Mouse (Mus musculus) lung, embryonic 15.5 days (tissue): ENCODE measurements around the gene Olfr875. TPM values are rescaled to one million over a fixed set of nuclear protein-coding genes. Genes with fewer than 3 reads are reported as not detected.
A peak's percentile ranks its signal among the peaks of the same experiment; 100 is the strongest.
"Not testable (repeated sequence)": the region's sequence is repeated elsewhere in the genome, so short reads cannot be mapped to it uniquely, and the experiment has no call there.

ENCODE experiments used
- ATAC-seq: fragments of 200-750 bp; cut with Nextera tagmentation; 2 replicates; pipeline ENCODE4 v1.8.0; 2017; ENCODE audit warnings: moderate number of reproducible peaks, borderline replicate concordance; ENCODE audit not compliant: low FRiP score, low TSS enrichment; ENCODE audit errors: extremely low read depth
- H3K27ac ChIP-seq: fragments of 300-500 bp; sonication (generic); 2 replicates; pipeline ENCODE4 v1.5.1; 2015; ENCODE audit warnings: moderate library complexity, mild to moderate bottlenecking, inconsistent platforms
- H3K27me3 ChIP-seq: fragments of 300-500 bp; sonication (generic); 2 replicates; pipeline ENCODE4 v1.6.1; 2015; ENCODE audit warnings: inconsistent platforms
- H3K36me3 ChIP-seq: fragments of 300-500 bp; sonication (generic); 2 replicates; pipeline ENCODE4 v1.6.1; 2015; ENCODE audit warnings: inconsistent platforms
- H3K4me1 ChIP-seq: fragments of 300-500 bp; sonication (generic); 2 replicates; pipeline ENCODE4 v1.6.1; 2015; ENCODE audit warnings: inconsistent platforms
- H3K4me2 ChIP-seq: fragments of 300-500 bp; sonication (generic); 2 replicates; pipeline ENCODE4 v1.6.1; 2015; ENCODE audit warnings: inconsistent platforms, mild to moderate bottlenecking, moderate library complexity
- H3K4me3 ChIP-seq: fragments of 300-500 bp; sonication (generic); 2 replicates; pipeline ENCODE4 v1.5.1; 2015; ENCODE audit warnings: mild to moderate bottlenecking, inconsistent platforms
- H3K9ac ChIP-seq: fragments of 300-500 bp; sonication (generic); 2 replicates; pipeline ENCODE4 v1.6.1; 2015; ENCODE audit warnings: inconsistent platforms
- H3K9me3 ChIP-seq: fragments of 300-500 bp; sonication (generic); 2 replicates; pipeline ENCODE4 v1.6.1; 2016; ENCODE audit warnings: inconsistent platforms
- WGBS: fragments of 180-500 bp; shearing (Covaris S2); methylation state at CpG from one replicate; pipeline ENCODE4 v1.1.7; 2015; 5-methylcytosine and 5-hydroxymethylcytosine counted together
- polyA plus RNA-seq: library from polyadenylated mRNA; unstranded; fragments of >200 nt; fragmentation: Nextera tagmentation; extraction: Ambion mirVana; gene quantifications from 2 replicates; pipeline ENCODE4 v1.2.1, GENCODE M21; 2015

Olfr875 gene
- not detected in 2 replicates for polyA plus RNA-seq

DNA sequence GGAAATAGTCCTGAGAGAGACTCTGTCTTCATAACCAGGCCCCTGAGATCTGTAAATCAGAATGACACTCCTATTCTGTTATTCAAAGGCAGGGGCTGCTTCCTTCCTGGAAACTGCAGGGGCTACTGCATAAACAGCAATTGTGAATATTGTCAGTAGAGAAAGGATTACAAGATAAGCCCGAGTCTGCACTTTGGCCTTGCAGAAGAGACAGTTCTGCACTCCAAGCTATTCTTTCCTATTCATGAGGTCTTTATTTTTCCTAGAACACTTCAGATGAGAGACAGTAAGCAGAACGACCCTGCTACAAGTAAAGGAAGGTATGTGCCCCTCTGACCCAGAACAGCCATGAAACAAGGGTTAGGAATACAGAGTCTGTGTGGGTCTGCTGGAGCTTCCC, at the start of gene Olfr875:
Gene Olfr875 (plus strand): TSS at position 99 of the 400 bp plus-strand sequence.
- no peak for ATAC-seq
- no peaks in the 10 kb centered on the region for H3K27me3 ChIP-seq
- 29% methylated on average over 2 of the region's 2 CpGs for WGBS
- no peak within 1 kb of the TSS for H3K4me2 ChIP-seq
- no peak within 1 kb of the TSS for H3K4me3 ChIP-seq
- no peak within 1 kb of the TSS for H3K9ac ChIP-seq
- H3K4me1 ChIP-seq = no peaks in the 10 kb centered on the region
- H3K27ac ChIP-seq = no peak within 1 kb of the TSS
- H3K36me3 ChIP-seq = no peaks in the 10 kb centered on the region
- no peaks in the 10 kb centered on the region for H3K9me3 ChIP-seq

DNA sequence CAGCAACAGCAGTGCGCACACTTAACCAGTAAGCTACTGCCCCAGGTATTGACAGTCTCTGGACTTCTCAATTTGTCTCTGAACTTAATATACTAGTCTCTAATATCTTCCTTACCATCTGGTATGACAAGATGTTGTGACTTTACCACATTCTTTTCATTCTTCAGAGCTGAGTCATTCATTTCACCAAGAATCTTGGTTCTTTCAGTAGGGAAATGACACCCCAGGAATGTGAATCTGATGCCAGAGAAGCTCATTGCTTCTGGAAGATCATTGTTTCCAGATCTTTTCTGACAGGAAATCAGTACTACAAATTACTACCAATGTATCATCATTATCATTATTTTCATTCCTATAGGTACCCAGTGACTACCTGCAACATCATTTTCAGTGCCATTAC, 37.3 kb upstream of the Olfr875 start:
- ATAC-seq = no peak
- H3K4me1 ChIP-seq = no peaks in the 10 kb centered on the region
- no peaks in the 10 kb centered on the region for H3K27me3 ChIP-seq
- H3K9me3 ChIP-seq = no peaks in the 10 kb centered on the region
- no peak overlapping the region for H3K9ac ChIP-seq
- 90% methylated on average over 1 of the region's 1 CpGs for WGBS
- no peaks in the 10 kb centered on the region for H3K36me3 ChIP-seq
- no peak overlapping the region for H3K4me2 ChIP-seq
- H3K27ac ChIP-seq = no peak overlapping the region
- H3K4me3 ChIP-seq = no peak overlapping the region

DNA sequence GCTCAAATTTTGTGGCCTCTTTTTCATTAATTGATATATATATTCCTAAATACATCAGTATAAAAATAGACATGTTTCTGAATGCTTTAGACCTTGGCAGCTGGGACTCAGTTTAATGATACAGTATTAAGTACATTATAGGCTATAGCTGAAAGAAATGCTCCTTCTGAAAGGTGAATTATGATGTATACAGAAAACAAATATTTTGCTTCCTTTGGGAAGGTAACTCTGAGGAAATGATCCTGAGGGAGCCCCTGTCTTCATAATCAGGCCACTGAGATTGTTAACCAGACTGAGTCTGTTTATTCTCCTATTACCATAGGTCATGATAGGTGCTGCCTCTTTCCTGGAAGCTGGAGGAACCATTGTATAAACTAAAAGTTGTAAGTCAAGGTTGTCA, 26.9 kb upstream of the Olfr875 start, which contains the start of gene Olfr874:
Gene Olfr874 (plus strand): TSS at position 301 of the 400 bp plus-strand sequence.
- no peaks in the 10 kb centered on the region for H3K27me3 ChIP-seq
- no peaks in the 10 kb centered on the region for H3K36me3 ChIP-seq
- H3K9ac ChIP-seq = no peak within 1 kb of the TSS
- no peaks in the 10 kb centered on the region for H3K9me3 ChIP-seq
- no peak within 1 kb of the TSS for H3K27ac ChIP-seq
- H3K4me2 ChIP-seq = no peak within 1 kb of the TSS
- no peaks in the 10 kb centered on the region for H3K4me1 ChIP-seq
- no peak for ATAC-seq
- H3K4me3 ChIP-seq = no peak within 1 kb of the TSS

DNA sequence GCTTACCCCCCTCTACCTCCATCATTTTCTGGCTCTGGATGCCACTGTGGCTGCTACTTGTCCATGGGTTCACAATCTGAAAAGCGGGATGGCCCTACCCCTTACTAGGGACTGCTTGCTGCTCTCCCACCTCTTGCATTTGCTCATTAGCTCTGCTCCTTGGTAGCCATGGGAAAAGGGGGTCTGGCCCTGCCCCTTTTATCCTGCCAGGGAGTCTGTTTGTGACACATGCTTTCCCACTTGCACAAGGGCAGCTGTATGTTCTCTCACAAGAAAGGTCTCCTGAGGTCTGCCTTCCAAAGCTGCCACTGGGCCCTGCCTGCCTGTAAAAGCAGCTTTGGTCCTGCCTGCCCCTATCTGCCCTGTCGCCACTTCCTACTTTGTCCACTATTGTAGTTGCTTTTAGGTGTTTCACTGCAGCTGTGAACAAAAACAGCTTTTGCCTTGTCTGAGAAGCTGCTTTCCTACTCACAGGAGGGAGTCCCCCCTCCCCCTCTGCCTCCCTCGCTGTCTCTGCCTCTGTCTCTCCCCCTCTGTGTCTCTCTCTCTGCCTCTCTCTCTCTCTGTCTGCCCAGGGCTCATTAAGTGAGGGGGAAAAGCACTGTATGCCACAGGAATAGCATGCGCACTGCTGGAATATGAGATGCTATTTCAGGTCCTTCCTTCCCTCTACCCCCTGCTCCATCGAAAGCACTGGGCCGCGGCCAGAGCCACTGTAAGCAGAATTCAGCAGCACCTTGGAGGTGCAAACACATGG, 21.2 kb upstream of the Olfr875 start:
- H3K27me3 ChIP-seq = no peaks in the 10 kb centered on the region
- no peaks in the 10 kb centered on the region for H3K36me3 ChIP-seq
- no peak overlapping the region for H3K27ac ChIP-seq
- H3K9ac ChIP-seq = no peak overlapping the region
- no peak overlapping the region for H3K4me2 ChIP-seq
- ATAC-seq = no peak
- H3K4me1 ChIP-seq = no peaks in the 10 kb centered on the region
- H3K4me3 ChIP-seq = no peak overlapping the region
- no peaks in the 10 kb centered on the region for H3K9me3 ChIP-seq
- WGBS = 47% methylated on average over 7 of the region's 7 CpGs

DNA sequence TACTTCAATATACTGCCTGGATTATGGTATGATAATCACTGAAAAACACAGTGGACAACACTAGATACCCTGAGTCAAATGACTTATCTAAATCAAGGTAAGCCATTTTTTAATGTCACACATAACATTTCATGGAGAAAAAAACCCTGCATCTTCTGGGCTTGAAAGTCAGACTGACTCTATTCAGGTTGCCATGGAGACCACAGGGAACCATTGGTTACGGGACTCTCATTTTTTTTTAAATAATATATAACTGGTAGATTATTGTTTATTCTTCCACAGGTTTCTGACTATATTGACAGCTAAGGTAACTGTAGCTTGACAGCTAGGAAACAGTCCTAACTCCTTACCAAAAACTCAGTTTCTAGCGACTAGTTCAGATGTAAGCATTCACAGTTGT, 20.2 kb upstream of the Olfr875 start:
- Histone ChIP-seq H3K36me3 (no peaks in the 10 kb centered on the region), H3K9ac (no peak overlapping the region), H3K4me1 (no peaks in the 10 kb centered on the region), H3K4me2 (no peak overlapping the region), H3K4me3 (no peak overlapping the region), H3K9me3 (no peaks in the 10 kb centered on the region), H3K27me3 (no peaks in the 10 kb centered on the region), H3K27ac (no peak overlapping the region)
- no peak for ATAC-seq
- WGBS = 56% methylated on average over 2 of the region's 2 CpGs

DNA sequence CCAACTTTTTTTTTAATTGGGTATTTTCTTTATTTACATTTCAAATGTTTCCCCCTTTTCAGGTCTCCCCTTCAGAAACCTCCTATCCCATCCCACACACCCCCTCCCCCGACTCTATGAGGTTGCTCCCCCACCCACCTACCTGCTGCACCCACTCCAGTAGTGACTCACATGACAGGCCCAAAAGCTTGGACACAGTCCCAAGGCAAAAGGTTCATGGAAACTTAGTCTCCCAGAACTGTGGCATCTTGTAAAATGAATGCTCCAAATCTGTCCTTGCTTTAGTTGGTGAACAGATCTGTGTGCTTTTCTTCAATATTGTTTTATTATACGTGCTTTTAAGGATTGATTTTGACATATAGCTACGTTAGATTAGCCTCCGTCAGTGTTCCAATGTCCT, 19.7 kb upstream of the Olfr875 start:
- Histone ChIP-seq H3K4me2 (no peak overlapping the region), H3K9ac (no peak overlapping the region), H3K4me1 (no peaks in the 10 kb centered on the region), H3K9me3 (no peaks in the 10 kb centered on the region), H3K36me3 (no peaks in the 10 kb centered on the region), H3K27ac (no peak overlapping the region), H3K4me3 (no peak overlapping the region), H3K27me3 (no peaks in the 10 kb centered on the region)
- ATAC-seq = no peak
- 64% methylated on average over 4 of the region's 4 CpGs for WGBS

DNA sequence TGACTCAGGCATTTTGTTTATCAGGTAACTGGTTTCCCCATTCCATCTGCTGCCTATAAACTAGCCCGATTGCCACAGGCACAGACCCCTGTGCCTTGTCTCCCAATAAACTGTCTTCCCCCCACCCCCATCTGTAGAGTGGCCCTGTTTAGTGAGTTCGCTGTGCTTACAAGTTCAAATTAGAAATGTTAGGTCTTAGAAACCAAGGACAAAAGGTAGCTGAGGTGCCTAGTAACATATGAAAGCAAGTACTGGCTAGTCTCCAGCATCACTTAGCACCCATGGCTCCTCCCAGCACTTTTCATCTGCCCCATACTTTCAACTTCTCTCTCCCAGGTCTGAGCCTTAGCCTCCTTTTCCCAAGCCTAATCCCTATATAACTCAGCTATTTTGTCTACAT, 9.9 kb upstream of the Olfr875 start:
- no peaks in the 10 kb centered on the region for H3K27me3 ChIP-seq
- H3K36me3 ChIP-seq = no peaks in the 10 kb centered on the region
- H3K4me3 ChIP-seq = no peak overlapping the region
- no peak for ATAC-seq
- WGBS = 75% methylated on average over 2 of the region's 2 CpGs
- H3K9me3 ChIP-seq = no peaks in the 10 kb centered on the region
- H3K4me2 ChIP-seq = no peak overlapping the region
- no peak overlapping the region for H3K9ac ChIP-seq
- no peak overlapping the region for H3K27ac ChIP-seq
- H3K4me1 ChIP-seq = no peaks in the 10 kb centered on the region

DNA sequence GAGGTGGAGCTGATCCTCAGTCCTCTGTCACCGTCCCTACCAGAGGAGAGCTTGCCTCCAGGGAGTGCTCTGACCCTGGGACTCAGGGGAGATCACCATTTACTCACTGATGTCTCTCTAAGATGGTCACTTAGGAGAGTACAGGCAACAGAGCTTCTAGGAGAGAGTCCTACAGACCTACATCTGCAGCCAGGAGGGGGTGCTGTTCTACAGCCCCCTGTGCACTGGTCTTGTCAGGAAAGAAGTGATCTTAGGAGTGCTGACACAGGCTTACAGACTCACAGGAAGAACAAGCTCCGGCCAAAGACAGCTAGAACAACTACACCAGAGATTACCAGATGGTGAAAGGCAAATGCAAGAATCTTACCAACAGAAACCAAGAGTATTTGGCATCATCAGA, 9.1 kb upstream of the Olfr875 start:
- no peaks in the 10 kb centered on the region for H3K4me1 ChIP-seq
- WGBS = 45% methylated on average over 2 of the region's 2 CpGs
- H3K9me3 ChIP-seq = no peaks in the 10 kb centered on the region
- H3K27ac ChIP-seq = no peak overlapping the region
- H3K36me3 ChIP-seq = no peaks in the 10 kb centered on the region
- H3K4me3 ChIP-seq = no peak overlapping the region
- no peak for ATAC-seq
- no peaks in the 10 kb centered on the region for H3K27me3 ChIP-seq
- no peak overlapping the region for H3K9ac ChIP-seq
- H3K4me2 ChIP-seq = no peak overlapping the region

DNA sequence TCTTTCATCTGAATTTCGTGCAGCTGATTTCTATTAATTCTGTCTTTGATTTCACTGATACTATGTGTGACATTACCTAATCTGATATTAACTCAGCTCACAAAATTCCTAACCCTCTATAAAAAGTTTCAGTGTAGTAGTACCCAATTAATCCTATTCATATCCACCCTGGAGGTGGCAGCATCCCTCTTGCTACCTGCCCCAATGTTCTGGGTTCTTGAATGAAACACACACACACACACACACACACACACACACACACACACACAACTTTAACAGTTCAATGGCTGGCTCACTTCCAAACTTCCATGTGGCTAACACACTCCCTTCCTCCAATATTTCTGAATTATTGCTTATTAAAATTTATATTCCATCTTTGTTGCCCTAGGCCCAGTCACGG, 996 bp upstream of the Olfr875 start:
- Histone ChIP-seq H3K9me3 (no peaks in the 10 kb centered on the region), H3K4me3 (no peak overlapping the region), H3K36me3 (no peaks in the 10 kb centered on the region), H3K4me2 (no peak overlapping the region), H3K9ac (no peak overlapping the region), H3K27me3 (no peaks in the 10 kb centered on the region), H3K27ac (no peak overlapping the region), H3K4me1 (no peaks in the 10 kb centered on the region)
- WGBS = 53% methylated on average over 2 of the region's 2 CpGs
- ATAC-seq = no peak

DNA sequence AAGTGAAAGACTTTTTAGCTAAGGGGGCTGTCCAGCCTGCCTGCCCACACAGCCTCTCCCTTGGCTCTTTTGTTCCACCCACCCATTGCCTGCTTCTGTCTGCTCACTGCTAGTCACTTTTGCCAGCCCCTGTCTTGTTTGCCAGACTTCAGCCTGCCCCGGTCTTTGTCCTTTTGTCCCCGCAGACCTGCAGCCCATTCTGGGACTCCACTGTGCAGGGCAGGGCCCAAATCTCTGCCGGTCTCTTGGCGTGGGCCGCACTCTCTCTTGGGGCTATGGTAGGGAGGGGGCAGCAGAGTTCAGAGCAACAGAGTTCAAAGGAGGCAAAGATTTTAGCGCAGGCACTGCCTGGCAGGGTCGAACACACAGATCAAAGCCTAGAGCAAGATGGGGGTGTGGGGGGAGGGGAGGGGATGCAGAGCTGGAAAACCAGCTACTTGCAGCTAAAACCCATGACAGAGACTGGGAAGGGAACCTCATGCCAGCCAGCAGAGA, 11.2 kb downstream of the Olfr875 start:
- 3% methylated on average over 7 of the region's 7 CpGs for WGBS
- Histone ChIP-seq H3K4me1 (no peaks in the 10 kb centered on the region), H3K4me3 (no peak overlapping the region), H3K4me2 (peak overlapping the region; percentile 41), H3K9ac (peak overlapping the region; percentile 13; the same call in 1 of the 2 replicates), H3K27ac (no peak overlapping the region), H3K9me3 (no peaks in the 10 kb centered on the region), H3K27me3 (no peaks in the 10 kb centered on the region), H3K36me3 (no peaks in the 10 kb centered on the region)
- ATAC-seq = peak; percentile 70; the same call in 1 of the 2 replicates

DNA sequence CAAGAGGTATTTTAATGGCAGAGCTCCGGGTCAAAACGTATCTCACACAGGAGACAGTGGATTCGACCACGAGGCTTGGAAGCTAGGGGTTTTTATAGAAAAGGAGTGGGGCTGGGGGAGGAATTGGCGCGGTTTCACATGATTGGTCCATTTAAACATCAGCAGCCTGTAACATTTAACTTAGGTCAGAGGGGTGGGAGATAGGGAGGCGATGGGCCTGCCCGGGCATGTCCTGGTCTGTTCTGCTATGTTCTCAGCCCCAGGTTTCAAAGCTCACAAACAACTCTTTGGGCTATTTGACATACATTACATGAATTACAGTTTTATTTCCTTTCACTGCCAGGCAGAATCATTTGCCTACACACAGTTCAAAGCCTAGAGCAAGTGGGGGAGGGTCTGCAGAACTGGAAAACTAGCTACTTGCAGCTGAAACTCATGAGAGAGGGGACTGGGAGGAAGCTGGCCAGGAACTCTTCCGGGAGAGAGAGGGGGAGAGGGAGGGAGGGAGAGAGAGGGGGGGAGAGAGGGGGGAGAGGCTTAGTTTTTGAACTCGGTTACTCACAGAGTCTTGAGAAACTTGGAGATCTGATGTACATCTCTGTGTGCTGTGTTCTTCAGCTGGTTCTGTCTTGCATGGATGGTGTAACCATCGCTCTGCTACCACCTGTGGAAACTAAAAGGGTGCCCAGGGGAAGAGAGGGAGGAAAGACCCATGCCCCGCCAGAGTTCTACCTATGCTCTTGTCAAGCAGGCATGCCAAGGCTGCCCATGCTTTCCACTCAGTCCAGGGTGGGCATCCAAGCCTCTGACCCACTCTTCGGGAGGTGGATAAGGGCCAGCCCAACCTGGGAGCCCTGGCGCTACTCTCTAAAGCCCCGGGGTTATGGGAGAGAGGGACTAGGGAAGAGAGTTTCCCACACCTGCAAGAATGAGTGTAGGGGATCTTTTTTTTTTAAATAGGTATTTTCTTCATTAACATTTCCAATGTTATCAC, 12.0 kb downstream of the Olfr875 start:
- 52% methylated on average over 11 of the region's 15 CpGs for WGBS
- H3K4me2 ChIP-seq = not testable (repeated sequence)

DNA sequence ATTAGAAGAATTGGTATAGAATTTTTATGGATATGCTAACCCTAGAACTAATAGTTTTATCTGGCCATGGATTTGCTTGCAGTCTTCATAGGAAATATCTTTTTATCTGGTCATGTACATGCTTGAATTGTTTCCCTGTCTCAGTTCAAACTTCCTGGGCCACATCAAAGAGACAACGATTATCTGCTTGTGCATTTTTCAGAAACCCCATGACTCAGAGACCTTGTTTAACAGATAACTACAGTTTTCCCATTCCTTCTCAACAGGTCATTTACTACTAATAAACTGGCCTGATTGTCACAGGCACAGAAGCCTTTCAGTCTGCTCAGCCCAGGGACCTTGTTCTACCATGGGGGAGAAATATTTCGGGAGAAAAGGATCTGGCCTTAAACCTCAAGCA, 14.8 kb downstream of the Olfr875 start:
- ATAC-seq = no peak
- Histone ChIP-seq H3K27me3 (no peaks in the 10 kb centered on the region), H3K4me3 (no peak overlapping the region), H3K4me1 (no peaks in the 10 kb centered on the region), H3K4me2 (no peak overlapping the region), H3K36me3 (no peaks in the 10 kb centered on the region), H3K9me3 (no peaks in the 10 kb centered on the region), H3K27ac (no peak overlapping the region), H3K9ac (no peak overlapping the region)
- WGBS = 68% methylated on average over 2 of the region's 2 CpGs

More for the DNA sequence above, 12.0 kb downstream of the Olfr875 start:
- not testable (repeated sequence) for H3K27ac ChIP-seq, H3K4me1 ChIP-seq, H3K4me3 ChIP-seq, H3K9me3 ChIP-seq, H3K9ac ChIP-seq, H3K36me3 ChIP-seq, H3K27me3 ChIP-seq
- peak; percentile 52; the same call in 1 of the 2 replicates for ATAC-seq
